Mouse (Mus musculus) CD4-positive, CD25-positive, alpha-beta regulatory T cell, adult 4 months (primary cell): ENCODE results near the gene Lmf1. TPM values are rescaled to one million over a fixed set of nuclear protein-coding genes. Genes with fewer than 3 reads are reported as not detected.

Source experiments
- ATAC-seq: one replicate; pipeline ENCODE4 v1.8.0; 2017
- polyA plus RNA-seq, 2 experiments: library from polyadenylated mRNA; unstranded; fragments of 100-300 nt; shearing (Covaris generic); gene quantifications; one replicate each; pipeline ENCODE4 v1.2.1; 2017

Gene Lmf1
- polyA plus RNA-seq, 2 experiments from 2014 or later = 22.0 to 26.0 TPM

DNA sequence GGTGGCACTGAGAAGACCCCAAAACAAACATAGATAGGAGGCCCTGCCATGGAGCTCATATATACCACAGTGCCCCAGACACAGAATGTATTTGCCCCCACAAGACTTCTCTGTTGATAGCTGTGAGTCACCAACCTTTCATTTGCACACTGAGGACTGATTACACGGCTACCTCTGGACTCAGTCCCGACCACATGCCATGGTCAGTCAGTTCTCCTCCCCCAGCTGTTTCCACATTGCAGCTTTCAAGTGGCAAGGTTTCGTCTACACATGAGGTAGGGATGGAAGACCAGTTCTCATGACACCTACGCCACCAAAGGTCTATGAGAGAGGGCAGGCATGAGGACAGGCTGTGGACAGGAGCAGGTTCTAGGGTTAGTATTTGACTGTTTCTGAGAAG is 132.3 kb downstream of the Lmf1 start:
- ATAC-seq = no peak

Other genes with a start within 250 kb of the Lmf1 start
- not detected for gene Tpsab1, start 233.5 kb upstream of the Lmf1 start, polyA plus RNA-seq
- not detected for gene Tpsb2, start 212.8 kb upstream of the Lmf1 start, polyA plus RNA-seq
- gene Tpsg1, start 209.8 kb upstream of the Lmf1 start, polyA plus RNA-seq = not detected
- gene Cacna1h, start 145.3 kb upstream of the Lmf1 start, polyA plus RNA-seq = not detected
- not detected for gene Tekt4, start 124.5 kb upstream of the Lmf1 start, polyA plus RNA-seq
- gene Sstr5, start 81.8 kb upstream of the Lmf1 start, polyA plus RNA-seq = not detected
- not detected for gene Sox8, start 8.4 kb upstream of the Lmf1 start, polyA plus RNA-seq
- gene Gng13, start 138.1 kb downstream of the Lmf1 start, polyA plus RNA-seq = not detected
- 1 to 10 TPM; 3.5 to 5.9 TPM for gene Chtf18, start 148.3 kb downstream of the Lmf1 start, polyA plus RNA-seq
- 10 to 100 TPM; 12.8 to 16.8 TPM for gene Rpusd1, start 148.6 kb downstream of the Lmf1 start, polyA plus RNA-seq
- not detected for gene Mslnl, start 157.0 kb downstream of the Lmf1 start, polyA plus RNA-seq
- not detected for gene Msln, start 175.3 kb downstream of the Lmf1 start, polyA plus RNA-seq
- gene Narfl, start 194.7 kb downstream of the Lmf1 start, polyA plus RNA-seq = 10 to 100 TPM; 21.4 to 29.8 TPM
- 10 to 100 TPM; 26.8 to 37.4 TPM for gene Haghl, start 206.6 kb downstream of the Lmf1 start, polyA plus RNA-seq
- 1 to 10 TPM in 1 of 2 experiments, under 1 TPM in 1; 0.28 to 1.4 TPM for gene Ccdc78, start 207.5 kb downstream of the Lmf1 start, polyA plus RNA-seq
- gene Fam173a, start 213.8 kb downstream of the Lmf1 start, polyA plus RNA-seq = 100 to 1,000 TPM; 192 to 257 TPM
- gene AC134908.4, start 216.6 kb downstream of the Lmf1 start, polyA plus RNA-seq = not detected
- gene Metrn, start 218.1 kb downstream of the Lmf1 start, polyA plus RNA-seq = 1 to 10 TPM; 3.6 to 7.0 TPM
- gene Fbxl16, start 230.0 kb downstream of the Lmf1 start, polyA plus RNA-seq = not detected
- gene Wdr24, start 244.5 kb downstream of the Lmf1 start, polyA plus RNA-seq = 10 to 100 TPM; 19.4 to 53.9 TPM
- gene Jmjd8, start 249.8 kb downstream of the Lmf1 start, polyA plus RNA-seq = 10 to 100 TPM; 22.2 to 42.8 TPM